Mouse (Mus musculus) neutrophil, adult 5-6 weeks (primary cell): ENCODE data around the gene Abca4. TPM values are rescaled to one million over a fixed set of nuclear protein-coding genes. Genes with fewer than 3 reads are reported as not detected.

ENCODE experiments used
- ATAC-seq: fragments of 151-379, 151-347 bp; 2 replicates; pipeline ENCODE4 v1.8.0; 2017; ENCODE audit warnings: mild to moderate bottlenecking, moderate TSS enrichment; ENCODE audit not compliant: insufficient number of reproducible peaks, poor library complexity, low FRiP score, severe bottlenecking; ENCODE audit errors: extremely low read depth
- total RNA-seq: library from RNA; stranded (forward); fragments of 200-1000 nt; gene quantifications from 2 replicates; pipeline ENCODE4 v1.2.3, GENCODE M21; 2017

Gene Abca4
- not detected in 2 replicates for total RNA-seq

DNA sequence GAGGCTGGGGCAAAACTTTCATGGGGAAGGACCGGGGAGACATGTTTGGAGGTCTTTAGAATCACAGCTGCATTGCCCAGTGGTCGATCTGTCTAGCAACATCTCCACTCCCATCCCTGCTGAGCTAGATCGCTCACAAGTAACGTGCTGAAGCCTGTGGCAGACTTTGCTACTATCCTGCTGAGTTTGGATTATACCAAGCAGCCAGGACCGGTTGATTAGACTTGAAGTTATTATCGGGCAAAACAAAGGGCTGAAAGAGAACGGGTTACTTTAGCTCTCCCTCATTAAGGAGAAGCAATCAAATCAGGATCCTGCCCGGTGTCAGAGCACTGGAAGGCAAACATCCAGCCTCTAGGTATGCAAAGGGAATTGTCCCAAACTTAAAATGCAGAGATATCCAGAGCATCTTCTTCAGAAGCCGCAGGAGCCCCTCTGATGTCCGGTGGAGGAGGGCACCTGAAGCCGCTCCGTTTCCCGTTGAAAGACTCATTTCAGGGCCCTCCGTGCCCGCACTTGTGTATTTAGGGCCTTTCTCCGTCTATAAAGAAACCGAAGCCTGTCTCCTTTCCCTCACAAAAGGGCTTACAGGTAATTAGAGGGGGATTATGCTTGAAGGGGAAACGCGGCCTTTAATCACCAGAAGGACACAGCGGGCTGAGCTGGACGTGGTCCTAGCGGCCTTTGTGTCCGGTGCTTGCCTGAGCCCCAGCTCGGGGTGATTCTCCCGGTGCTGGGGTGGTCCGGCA is at the start of gene Abca4:
TSS of gene Abca4 (plus strand) at position 645 of the 749 bp plus-strand sequence.
- ATAC-seq: no peak

DNA sequence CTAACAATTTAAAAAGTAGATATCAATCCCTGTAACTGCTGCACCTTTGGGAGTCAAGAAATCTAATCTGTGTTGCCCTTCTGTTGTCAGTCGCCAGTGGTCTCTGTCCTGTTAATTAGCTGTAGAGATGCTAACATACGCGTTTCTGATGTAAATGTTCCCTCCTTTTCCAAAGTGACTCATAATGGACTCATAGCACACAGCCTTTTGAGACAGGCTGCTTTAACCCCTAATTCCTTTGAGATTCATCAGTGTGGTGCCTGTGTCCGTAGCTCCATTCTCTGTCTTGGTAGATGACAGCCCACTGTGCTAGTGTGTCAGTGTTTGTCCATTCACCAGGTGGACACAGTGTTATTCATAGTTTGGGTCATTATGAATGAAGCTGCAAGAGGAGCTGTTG is 49.1 kb upstream of the Abca4 start:
- no peak for ATAC-seq

DNA sequence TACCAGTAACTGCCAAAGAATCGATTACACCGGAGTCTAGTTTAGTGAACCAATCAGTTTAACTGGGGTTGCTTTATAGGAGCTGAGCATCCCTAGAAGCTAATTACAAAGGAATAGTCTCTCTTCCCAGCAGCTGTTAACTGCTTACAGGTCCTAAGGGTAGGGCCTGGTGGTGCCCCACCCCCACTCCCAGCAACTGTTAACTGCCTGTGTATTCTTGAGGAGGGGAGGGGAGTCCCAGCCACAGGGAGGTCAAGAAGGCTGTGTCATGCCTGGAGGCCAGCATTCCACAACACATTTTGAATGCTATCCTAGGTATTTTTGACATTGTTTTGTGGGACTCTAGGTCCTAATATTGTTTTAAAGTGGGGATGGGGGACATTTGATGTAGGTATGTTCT is 44.3 kb upstream of the Abca4 start:
- no peak for ATAC-seq

DNA sequence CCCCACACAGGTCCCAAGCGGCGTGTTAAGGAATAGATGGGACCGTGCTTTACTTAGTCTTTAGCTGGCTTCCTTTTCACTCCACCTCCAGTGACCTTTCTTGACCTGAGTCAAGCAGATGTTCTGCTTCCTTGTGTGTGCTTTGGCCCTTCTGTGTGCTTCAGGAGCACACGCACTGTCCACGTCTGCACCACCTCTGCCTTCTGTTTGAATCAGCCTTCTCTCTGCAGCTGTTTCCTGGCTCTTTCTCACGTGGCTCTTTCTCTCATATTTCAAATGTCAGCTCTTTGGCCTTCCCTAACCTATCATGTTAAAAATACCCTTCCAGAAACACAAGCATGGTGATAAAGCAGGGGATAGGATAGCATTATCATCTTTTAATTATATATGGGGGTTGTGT is 42.7 kb upstream of the Abca4 start:
- no peak for ATAC-seq

DNA sequence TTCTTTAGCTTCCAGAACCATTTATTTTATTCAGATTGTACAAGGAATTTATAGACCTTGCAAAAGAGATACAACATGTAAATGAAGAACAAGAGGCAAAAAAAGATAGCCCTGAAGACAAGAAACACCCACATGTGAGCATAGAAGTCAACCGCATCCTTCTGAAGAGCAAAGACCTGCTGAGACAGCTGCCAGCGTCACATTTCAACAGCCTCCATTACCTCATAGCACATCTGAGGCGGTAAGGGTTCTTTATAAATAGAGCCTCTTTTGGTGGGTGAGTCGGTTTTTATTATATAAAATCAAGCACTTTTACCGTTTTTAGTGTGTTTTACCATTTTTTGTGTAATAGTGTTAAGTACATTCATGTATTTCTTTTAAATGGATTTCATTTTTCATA is 34.4 kb upstream of the Abca4 start:
- ATAC-seq: no peak

DNA sequence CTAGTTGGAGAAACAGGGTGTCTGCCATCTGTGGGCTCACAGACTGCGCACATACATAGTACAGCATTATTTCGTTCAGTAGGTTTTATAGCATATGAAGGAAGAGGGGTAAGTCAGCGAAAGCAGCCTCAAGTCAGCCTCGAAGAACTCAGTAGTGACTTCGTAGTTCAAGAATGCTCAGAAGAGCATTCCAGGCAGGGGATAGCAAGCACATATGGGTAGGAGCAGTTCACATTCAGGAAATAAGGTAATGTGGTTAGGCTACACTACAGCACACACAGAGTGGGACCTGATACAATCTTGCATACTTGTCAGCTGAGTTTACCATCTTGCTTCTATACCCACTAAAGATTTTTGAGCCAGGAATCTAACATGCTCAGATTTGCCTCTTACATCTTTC is 34.0 kb upstream of the Abca4 start:
- no peak for ATAC-seq

DNA sequence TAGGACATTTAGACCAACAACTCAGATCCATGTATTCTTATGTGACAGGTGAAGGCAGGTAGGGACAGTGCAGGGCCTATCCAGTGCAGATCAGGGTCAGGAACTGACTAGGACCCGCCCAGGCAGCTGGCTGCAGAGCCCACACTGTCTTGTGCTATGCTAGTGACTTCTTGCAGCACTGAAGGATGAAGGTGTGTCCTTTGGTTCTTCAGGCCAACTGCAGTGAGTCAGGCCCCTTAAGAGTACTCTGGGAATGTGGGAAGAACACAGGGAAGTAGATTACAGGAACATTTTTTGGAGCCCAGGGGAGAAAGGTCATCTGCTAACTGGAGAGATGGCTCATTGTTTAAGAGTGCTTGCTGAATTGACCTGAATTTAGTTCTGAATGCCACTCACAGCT is 31.8 kb upstream of the Abca4 start:
- no peak for ATAC-seq

DNA sequence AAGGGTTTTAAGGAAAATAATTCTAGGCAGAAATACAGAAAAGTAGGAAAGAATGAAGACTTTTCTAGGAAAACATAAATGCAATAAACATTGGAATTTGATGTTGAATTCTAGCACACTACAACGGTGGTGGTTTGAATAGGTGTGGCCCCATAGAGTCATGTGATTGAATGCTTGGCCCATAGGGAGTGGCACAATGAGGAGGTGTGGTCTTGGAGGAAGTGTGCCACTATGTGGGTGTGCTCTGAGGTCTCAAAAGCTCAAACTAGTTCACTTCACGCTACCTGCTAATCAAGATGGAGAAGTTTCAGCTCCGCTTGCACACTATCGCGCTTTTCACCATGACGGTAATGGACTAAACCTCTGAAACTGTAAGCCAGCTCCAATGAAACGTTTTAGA is 25.8 kb upstream of the Abca4 start:
- no peak for ATAC-seq

DNA sequence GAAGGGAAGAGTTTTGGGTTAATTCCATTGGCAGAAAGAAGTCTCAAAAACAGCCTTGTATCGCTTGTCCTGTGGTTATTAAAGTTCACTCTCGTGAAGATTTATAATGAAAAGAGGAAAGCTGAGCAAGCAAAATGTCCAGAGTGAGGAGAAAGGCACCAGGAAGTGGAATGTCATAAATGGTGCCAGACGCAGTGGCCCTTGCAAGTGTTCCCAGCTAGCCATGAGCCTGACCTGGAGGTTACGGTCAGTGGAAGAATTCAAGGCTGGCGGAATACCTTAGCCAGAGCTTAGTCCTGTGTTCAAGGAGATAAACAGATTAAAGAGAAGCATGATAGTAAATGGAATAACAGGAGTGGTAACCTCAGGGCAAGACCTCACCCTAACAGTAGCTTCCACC is 25.1 kb upstream of the Abca4 start:
- ATAC-seq: no peak

DNA sequence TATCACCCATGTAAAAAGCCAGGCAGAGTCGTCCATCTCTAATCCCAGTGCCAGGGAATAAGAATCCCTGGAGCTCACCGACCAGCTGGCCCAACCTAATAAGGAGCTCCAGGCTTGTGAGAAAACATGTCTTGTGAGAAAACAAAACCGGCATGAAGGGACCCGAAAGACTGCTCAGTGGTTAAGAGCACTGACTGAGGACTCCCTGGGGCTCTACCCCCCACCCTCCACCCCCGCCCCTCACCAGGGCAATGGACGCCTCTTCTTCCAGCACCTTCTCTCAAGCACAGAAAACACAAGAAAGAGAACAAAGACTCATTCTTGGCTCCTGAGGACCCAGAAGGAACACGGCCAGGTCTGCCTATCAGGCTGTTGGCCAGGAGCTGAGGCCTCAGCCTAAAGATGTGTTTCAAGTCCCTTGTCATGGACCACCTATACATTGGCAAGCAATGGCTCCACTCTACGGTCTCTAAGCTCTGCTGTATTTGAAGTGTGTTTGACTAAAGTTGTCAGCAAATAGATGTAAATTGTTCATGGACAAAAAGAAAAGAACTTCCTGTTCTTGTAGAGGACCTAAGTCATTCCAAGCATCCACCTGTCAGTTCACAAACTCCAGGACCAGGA is 23.1 kb upstream of the Abca4 start:
- ATAC-seq: no peak

DNA sequence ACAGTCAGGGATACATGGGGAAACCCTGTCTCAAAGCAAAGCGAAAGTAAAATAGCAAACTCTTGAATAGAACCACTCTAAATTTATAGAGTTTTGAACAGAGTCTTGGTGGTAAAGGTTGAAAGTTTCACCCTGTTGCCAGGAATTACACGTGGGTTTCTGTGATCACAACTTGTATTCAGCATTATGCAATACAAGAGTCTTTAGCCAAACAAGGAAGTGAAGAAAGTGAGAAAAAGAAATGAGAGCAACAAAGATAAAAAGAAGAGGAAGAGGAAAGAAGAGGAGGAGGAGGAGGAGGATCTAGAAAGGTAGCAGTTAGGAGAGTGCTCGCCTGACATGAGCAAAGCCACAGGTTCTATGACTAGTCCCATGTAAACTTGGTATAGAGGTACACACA is 21.9 kb upstream of the Abca4 start:
- ATAC-seq: no peak

DNA sequence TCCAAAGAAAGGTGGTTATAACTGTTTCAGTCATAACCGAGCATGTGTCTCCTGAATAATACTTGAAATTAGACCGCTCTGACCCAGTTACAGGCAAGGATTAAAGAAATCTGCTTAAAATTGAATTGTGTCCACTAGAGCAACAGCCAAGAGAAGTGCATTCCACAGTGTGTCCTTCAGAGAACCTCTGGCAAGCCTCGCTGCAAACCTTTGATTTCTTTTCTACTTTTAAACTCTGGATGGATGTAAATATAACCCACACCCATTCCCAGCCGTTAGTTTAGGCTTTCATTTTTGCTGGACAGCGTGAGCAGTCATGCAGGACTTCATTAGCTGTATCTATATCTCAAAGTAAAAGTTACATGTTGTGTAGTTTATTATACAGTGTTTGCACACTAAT is 17.6 kb upstream of the Abca4 start:
- ATAC-seq: no peak

DNA sequence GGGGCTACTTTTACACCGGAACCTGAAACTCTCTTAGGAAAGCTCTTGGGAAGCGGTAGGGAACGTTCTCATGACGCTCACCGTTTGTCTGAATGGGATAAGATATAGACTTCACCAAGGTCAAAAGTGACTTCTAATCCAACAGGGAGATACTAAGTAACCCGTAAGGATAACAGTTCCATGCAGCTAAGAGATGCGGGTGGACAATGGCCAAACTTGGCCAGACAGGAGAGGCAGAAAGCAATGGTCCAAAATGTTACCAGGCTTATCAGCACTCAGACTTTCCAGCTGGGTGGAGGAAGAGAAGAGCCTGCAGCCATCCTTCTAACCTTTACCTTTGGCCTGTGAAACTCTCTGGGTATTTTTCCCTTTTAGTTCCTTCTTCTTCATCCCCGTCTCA is 16.5 kb upstream of the Abca4 start:
- no peak for ATAC-seq

DNA sequence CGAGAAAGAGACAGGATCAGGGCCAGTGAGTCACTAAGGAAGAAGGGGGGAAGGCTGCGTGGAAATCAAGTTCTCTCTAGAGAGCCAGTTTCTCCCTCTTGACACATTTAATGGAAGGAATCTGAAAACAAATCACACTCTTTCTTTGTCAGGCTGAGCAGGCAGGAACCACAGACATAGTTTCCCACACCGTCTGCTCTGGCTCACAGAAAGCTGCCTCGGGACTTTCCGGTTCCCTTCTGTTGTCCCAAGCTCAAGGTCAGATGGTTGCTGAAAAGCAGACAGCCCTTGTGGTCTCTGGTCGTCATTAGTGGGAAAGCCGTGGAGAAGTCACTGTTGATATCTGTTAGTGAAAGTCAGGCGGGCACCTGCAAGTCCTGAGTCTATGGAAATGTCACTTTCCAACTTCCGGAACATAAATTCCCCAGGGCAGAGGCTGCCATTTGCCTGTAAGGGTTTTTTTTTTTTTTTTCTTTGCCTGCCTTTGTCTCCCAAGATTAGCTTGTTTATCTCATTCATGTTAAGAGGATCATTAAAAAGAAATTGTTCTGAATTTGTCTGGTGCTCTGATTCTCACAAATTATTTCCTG is 10.9 kb upstream of the Abca4 start:
- no peak for ATAC-seq

DNA sequence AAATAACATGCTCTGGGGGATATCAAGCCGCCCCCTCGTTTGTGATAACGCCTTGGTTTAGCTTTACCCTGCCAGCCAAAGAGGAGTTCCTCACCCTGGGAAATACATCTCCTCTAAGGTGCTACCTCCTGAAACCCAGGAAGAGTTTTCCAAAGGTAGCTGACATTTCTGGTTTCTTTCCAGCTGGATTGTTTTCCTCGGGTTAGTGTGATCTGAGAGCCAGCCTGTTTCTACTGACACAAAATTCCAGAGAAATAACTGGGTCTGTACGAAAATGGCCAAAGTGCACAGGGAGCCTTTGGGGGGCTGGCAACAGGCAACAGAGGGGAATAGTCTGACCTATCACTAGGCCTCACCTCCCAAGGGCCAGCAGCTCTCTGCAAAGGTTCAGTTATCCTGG is 10.0 kb upstream of the Abca4 start:
- ATAC-seq: no peak

DNA sequence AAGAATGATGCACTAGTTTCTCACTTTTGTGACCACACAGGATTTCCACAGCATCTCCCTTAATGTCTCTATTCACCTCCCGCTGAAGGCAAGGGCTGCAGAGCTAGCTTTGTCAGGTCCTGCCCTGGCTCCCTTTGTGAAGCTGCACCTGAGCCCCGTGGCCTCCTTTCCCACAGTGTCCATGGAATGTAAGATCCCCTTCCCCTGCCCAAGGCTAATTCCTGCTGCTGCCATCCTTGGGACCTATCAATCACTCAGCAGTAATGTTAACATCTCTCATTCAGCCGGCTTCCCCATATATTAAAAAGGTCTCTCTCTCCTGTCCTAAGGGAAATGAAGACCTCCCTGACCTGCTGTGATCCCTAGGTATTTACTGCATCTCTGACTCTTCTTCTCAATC is 9.2 kb upstream of the Abca4 start:
- no peak for ATAC-seq

DNA sequence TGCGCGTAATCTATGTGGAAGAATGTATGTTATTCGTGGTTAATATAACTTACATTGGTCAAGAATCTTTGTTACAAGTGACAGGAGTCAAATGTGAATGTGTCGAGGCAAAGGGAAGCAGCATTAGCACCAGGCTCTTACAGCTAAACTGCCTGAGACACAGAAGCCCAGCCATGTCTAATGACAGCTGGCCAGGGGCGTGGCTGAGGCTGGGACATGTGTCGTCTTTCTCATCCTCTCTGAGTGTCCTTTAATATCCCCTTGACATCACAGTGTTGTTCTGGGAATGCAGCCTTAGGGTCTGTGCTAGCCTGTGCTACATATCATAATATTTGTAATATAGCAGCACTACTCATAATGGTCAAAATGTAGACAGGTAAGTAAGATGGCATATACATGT is 3.7 kb upstream of the Abca4 start:
- no peak for ATAC-seq

DNA sequence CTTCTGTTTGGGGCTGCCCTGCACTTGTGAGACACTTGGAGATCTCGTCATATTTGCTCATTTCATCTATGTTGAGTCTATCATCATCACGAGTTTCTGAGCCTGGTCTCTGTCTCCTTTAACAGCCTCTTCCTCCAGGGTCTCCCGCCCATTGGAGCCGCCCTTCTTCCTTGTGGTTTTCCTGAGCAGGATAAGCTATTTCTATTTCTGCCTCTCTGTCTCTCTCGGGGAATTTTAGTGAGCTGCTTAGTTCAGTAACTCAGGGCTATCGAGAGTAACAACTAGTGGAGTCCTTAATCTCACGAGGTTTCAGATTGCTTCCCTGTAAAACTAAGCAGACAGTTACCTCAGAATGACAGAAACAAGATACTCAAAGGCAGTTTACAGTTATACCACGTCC is 1.1 kb upstream of the Abca4 start:
- no peak for ATAC-seq

DNA sequence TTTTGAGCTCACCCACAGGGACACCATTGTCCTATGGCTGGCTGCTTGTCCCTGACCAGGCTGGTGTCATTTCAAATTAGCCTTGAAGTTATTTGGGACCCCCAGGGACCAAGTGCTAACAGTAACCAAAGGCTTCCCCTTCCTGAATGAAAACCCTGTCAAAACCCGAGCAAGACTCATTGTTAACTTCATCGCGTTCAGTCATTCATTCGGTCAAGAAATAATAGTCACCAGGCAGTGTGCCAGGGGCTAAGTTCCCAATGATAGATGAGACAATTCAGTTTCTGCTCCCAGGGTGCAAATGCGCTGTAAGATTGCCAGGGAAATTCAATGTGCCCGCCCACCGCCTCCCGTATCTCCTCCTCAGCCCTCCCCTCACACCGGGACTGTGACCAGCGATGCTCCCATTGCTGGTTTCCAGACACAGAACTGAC is 2.0 kb downstream of the Abca4 start:
- no peak for ATAC-seq

DNA sequence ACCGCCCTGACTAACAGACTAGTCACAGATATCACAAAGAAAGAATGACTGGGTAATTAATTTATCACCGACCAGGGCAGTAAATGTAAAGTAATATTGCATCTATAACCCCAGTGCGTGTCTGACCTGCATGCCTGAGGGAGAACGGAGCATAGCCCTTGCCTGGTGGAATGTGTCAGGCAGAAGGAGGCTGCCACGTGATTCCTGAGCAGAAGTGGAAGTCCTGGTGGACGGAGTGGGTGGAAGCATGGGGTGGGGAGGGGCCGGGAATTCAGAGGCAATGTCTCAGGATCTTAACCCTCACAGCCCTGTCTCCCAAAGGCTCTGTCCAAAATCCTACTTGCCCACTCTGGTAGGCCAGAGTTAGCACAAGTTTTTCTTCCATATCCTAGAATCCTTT is 3.2 kb downstream of the Abca4 start:
- no peak for ATAC-seq
